Comparison of ENCODE assay signal across 10 mouse cellular contexts in the genomic region with DNA sequence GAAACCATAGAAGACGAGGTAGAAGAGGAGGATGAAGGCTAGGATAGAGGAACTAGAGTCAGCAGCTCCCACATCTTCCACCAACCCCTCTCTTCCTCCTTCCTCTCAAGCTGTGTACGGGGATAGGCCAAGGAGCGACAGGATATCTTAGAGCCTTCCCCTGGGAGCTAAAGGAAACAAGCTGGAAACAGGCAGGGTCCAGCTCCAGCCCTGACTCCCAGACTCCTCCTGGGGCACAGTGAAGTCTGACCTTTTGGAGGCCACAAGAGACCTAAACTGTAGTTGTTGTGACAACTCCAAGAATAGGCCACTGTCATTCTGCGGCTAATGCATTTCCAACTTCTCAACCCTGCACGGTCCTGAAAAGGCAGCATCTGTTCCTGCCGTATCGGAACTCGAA. TPM values are rescaled to one million over a fixed set of nuclear protein-coding genes. Genes with fewer than 3 reads are reported as not detected.
DNase-seq lines count a peak whose midpoint lies in the region; ATAC-seq and TF ChIP-seq lines count a peak whose summit lies in the region.
"Had no signal": no experiment of that assay in that cellular context is flagged by ENCODE, and none has a peak within 500 bp of the region (broad histone marks: within the 10 kb centered on the region; RNA-seq: fewer than 3 reads in every experiment).

No protein-coding gene starts in this region.

- H3K36me3 ChIP-seq in erythroblast, embryonic 14.5 days (ENCODE audit: control insufficient read depth) = peaks cover 56% of the 10 kb centered on the region
- no peaks in the 10 kb centered on the region for H3K36me3 ChIP-seq in lung, embryonic 14.5 days (ENCODE audit: insufficient read depth)
- peaks cover 10% of the 10 kb centered on the region; the same call in 1 of the 2 replicates for H3K36me3 ChIP-seq in hindbrain, embryonic 16.5 days (ENCODE audit: control insufficient read depth, insufficient read depth, low read length)
- H3K36me3 ChIP-seq in midbrain, postnatal 0 days (ENCODE audit: insufficient read depth, low read length) = peaks cover 27% of the 10 kb centered on the region

- H3K27me3 ChIP-seq in erythroblast, embryonic 14.5 days (ENCODE audit: control insufficient read depth) = no peaks in the 10 kb centered on the region
- peaks cover 14% of the 10 kb centered on the region; the same call in 1 of the 2 replicates for H3K27me3 ChIP-seq in lung, embryonic 14.5 days (ENCODE audit: insufficient read depth, low read length)
- no peaks in the 10 kb centered on the region for H3K27me3 ChIP-seq in hindbrain, embryonic 16.5 days (replicated peaks; ENCODE audit: control insufficient read depth, insufficient read depth, low read length)
- H3K27me3 ChIP-seq in midbrain, postnatal 0 days (ENCODE audit: insufficient read depth, low read length) = no peaks in the 10 kb centered on the region

- WGBS in lung, embryonic 14.5 days = 72% methylated on average over 8 of the region's 8 CpGs
- 77% methylated on average over 8 of the region's 8 CpGs for WGBS in hindbrain, embryonic 16.5 days
- WGBS in midbrain, postnatal 0 days = 80% methylated on average over 8 of the region's 8 CpGs

- no peak for DNase-seq in lung, embryonic 14.5 days
- no peak for DNase-seq in lung, postnatal 10 days
- DNase-seq in midbrain, postnatal 0 days (ENCODE audit: low spot score) = no peak
- DNase-seq in embryo, embryonic 10.5 days (ENCODE audit: low spot score) = no peak
- no peak for DNase-seq in layer of hippocampus, postnatal 25 days (ENCODE audit: extremely low spot score in 1 of 2, low spot score in 1 of 2)

- H3K9ac ChIP-seq in lung, embryonic 14.5 days = no peak overlapping the region
- H3K9ac ChIP-seq in hindbrain, embryonic 16.5 days (ENCODE audit: low read depth, low read length) = no peak overlapping the region
- no peak overlapping the region for H3K9ac ChIP-seq in midbrain, postnatal 0 days (replicated peaks; ENCODE audit: low read length, poor library complexity, severe bottlenecking)

- H3K4me1 ChIP-seq in erythroblast, embryonic 14.5 days (ENCODE audit: control insufficient read depth) = peaks cover 96% of the 10 kb centered on the region
- peaks cover 33% of the 10 kb centered on the region for H3K4me1 ChIP-seq in lung, embryonic 14.5 days (ENCODE audit: insufficient read depth)
- peaks cover 19% of the 10 kb centered on the region; the same call in 1 of the 2 replicates for H3K4me1 ChIP-seq in hindbrain, embryonic 16.5 days (ENCODE audit: control insufficient read depth, insufficient read depth, low read depth, low read length)
- H3K4me1 ChIP-seq in midbrain, postnatal 0 days (ENCODE audit: insufficient read depth, low read length) = peaks cover 10% of the 10 kb centered on the region

- H3K4me2 ChIP-seq in lung, embryonic 14.5 days = peak overlapping the region; percentile 100
- peak overlapping the region; percentile 76 for H3K4me2 ChIP-seq in hindbrain, embryonic 16.5 days (ENCODE audit: low read length)
- peak overlapping the region; percentile 80 for H3K4me2 ChIP-seq in midbrain, postnatal 0 days (ENCODE audit: low read depth, low read length, poor library complexity, severe bottlenecking)

- peak overlapping the region; percentile 88 for H3K4me3 ChIP-seq in erythroblast, embryonic 14.5 days (replicated peaks)
- no peak overlapping the region for H3K4me3 ChIP-seq in lung, embryonic 14.5 days (ENCODE audit: low read depth, low read length)
- peak overlapping the region; percentile 10; the same call in 1 of the 2 replicates for H3K4me3 ChIP-seq in hindbrain, embryonic 16.5 days (ENCODE audit: low read length)
- H3K4me3 ChIP-seq in midbrain, postnatal 0 days (ENCODE audit: low read depth, low read length) = peak overlapping the region; percentile 91

- H3K9me3 ChIP-seq in erythroblast, embryonic 14.5 days (ENCODE audit: control insufficient read depth, low read length) = no peaks in the 10 kb centered on the region
- H3K9me3 ChIP-seq in lung, embryonic 14.5 days (ENCODE audit: low read depth, low read length) = no peaks in the 10 kb centered on the region
- H3K9me3 ChIP-seq in hindbrain, embryonic 16.5 days (ENCODE audit: control insufficient read depth, low read length) = no peaks in the 10 kb centered on the region
- H3K9me3 ChIP-seq in midbrain, postnatal 0 days (ENCODE audit: low read length) = no peaks in the 10 kb centered on the region

- TF ChIP-seq CTCF in lung, embryonic 14.5 days (IDR thresholded peaks at IDR 0.05; ENCODE audit: low read depth) = no peak
- TF ChIP-seq CTCF in midbrain, postnatal 0 days (IDR thresholded peaks at IDR 0.05) = no peak

- H3K27ac ChIP-seq in lung, embryonic 14.5 days (ENCODE audit: low read depth) = no peak overlapping the region
- no peak overlapping the region for H3K27ac ChIP-seq in hindbrain, embryonic 16.5 days (ENCODE audit: low read depth, low read length)
- H3K27ac ChIP-seq in midbrain, postnatal 0 days (ENCODE audit: low read depth, low read length) = peak overlapping the region; percentile 90; the same call in 1 of the 2 replicates

- no peak for ATAC-seq in erythroblast, adult 5-6 weeks (replicated peaks; ENCODE audit: low FRiP score, poor library complexity, severe bottlenecking)
- ATAC-seq in lung, embryonic 14.5 days (ENCODE audit: insufficient read depth) = no peak
- no peak for ATAC-seq in hindbrain, embryonic 16.5 days
- no peak for ATAC-seq in midbrain, postnatal 0 days (ENCODE audit: low FRiP score)
- ATAC-seq: intestine, postnatal 0 days had no signal

RNA-seq across cellular contexts. Expression of gene Atp1b2, which starts 2.2 kb away (rescaled TPM):
- polyA plus RNA-seq in erythroblast, embryonic 14.5 days (2012) = 8.1 and 9.1 TPM in 2 replicates
- 10.6 and 24.0 TPM in 2 replicates for total RNA-seq in erythroblast, adult 5-6 weeks (2015; ENCODE audit: low replicate concordance)
- 1.2 and 4.0 TPM in 2 replicates for total RNA-seq in erythroblast, adult 5-6 weeks (2017; ENCODE audit: low replicate concordance)
- polyA plus RNA-seq in lung, embryonic 14.5 days (2014; fragmentation: Nextera tagmentation; extraction: Ambion mirVana) = 6.9 and 9.8 TPM in 2 replicates
- polyA plus RNA-seq in hindbrain, embryonic 16.5 days (2015; fragmentation: Nextera tagmentation; extraction: Ambion mirVana) = 105 and 117 TPM in 2 replicates
- total RNA-seq in midbrain, postnatal 0 days (2014; rRNA removed) = 145 and 161 TPM in 2 replicates
- polyA plus RNA-seq in midbrain, postnatal 0 days (2015; fragmentation: Nextera tagmentation; extraction: Ambion mirVana) = 167 and 175 TPM in 2 replicates
- 100 to 1,000 TPM; 394 to 472 TPM for total RNA-seq in layer of hippocampus, postnatal 25 days (2021)

RNA-seq across cellular contexts. Expression of gene Shbg, which starts 14.2 kb away (rescaled TPM):
- polyA plus RNA-seq in erythroblast, embryonic 14.5 days (2012) = 0.02 TPM in 1 of 2 replicates, not detected in the other
- not detected in 2 replicates for total RNA-seq in erythroblast, adult 5-6 weeks (2015; ENCODE audit: low replicate concordance)
- 0.51 TPM in 1 of 2 replicates, not detected in the other for total RNA-seq in erythroblast, adult 5-6 weeks (2017; ENCODE audit: low replicate concordance)
- not detected in 2 replicates for polyA plus RNA-seq in lung, embryonic 14.5 days (2014; fragmentation: Nextera tagmentation; extraction: Ambion mirVana)
- not detected in 2 replicates for polyA plus RNA-seq in hindbrain, embryonic 16.5 days (2015; fragmentation: Nextera tagmentation; extraction: Ambion mirVana)
- total RNA-seq in midbrain, postnatal 0 days (2014; rRNA removed) = not detected in 2 replicates
- polyA plus RNA-seq in midbrain, postnatal 0 days (2015; fragmentation: Nextera tagmentation; extraction: Ambion mirVana) = not detected in 2 replicates
- total RNA-seq in layer of hippocampus, postnatal 25 days (2021) = not detected
- polyA plus RNA-seq: intestine, postnatal 0 days; neural tube, embryonic 11.5 days had no signal

RNA-seq across cellular contexts. Expression of gene Sat2, which starts 18.3 kb away (rescaled TPM):
- polyA plus RNA-seq in erythroblast, embryonic 14.5 days (2012) = not detected in 2 replicates
- not detected in 2 replicates for total RNA-seq in erythroblast, adult 5-6 weeks (2015; ENCODE audit: low replicate concordance)
- 0.70 TPM in 1 of 2 replicates, not detected in the other for total RNA-seq in erythroblast, adult 5-6 weeks (2017; ENCODE audit: low replicate concordance)
- 18.0 and 18.3 TPM in 2 replicates for polyA plus RNA-seq in lung, embryonic 14.5 days (2014; fragmentation: Nextera tagmentation; extraction: Ambion mirVana)
- 22.6 and 26.2 TPM in 2 replicates for polyA plus RNA-seq in hindbrain, embryonic 16.5 days (2015; fragmentation: Nextera tagmentation; extraction: Ambion mirVana)
- total RNA-seq in midbrain, postnatal 0 days (2014; rRNA removed) = 10.5 and 13.3 TPM in 2 replicates
- polyA plus RNA-seq in midbrain, postnatal 0 days (2015; fragmentation: Nextera tagmentation; extraction: Ambion mirVana) = 29.6 and 29.9 TPM in 2 replicates
- total RNA-seq in layer of hippocampus, postnatal 25 days (2021) = 10 to 100 TPM; 15.5 to 15.8 TPM

RNA-seq across cellular contexts. Expression of gene Trp53, which starts 23.4 kb away (rescaled TPM):
- 4.1 and 4.3 TPM in 2 replicates for polyA plus RNA-seq in erythroblast, embryonic 14.5 days (2012)
- total RNA-seq in erythroblast, adult 5-6 weeks (2015; ENCODE audit: low replicate concordance) = 44.6 and 56.8 TPM in 2 replicates
- 25.1 and 28.0 TPM in 2 replicates for total RNA-seq in erythroblast, adult 5-6 weeks (2017; ENCODE audit: low replicate concordance)
- polyA plus RNA-seq in lung, embryonic 14.5 days (2014; fragmentation: Nextera tagmentation; extraction: Ambion mirVana) = 178 and 202 TPM in 2 replicates
- polyA plus RNA-seq in hindbrain, embryonic 16.5 days (2015; fragmentation: Nextera tagmentation; extraction: Ambion mirVana) = 47.9 and 57.9 TPM in 2 replicates
- 29.5 and 34.5 TPM in 2 replicates for total RNA-seq in midbrain, postnatal 0 days (2014; rRNA removed)
- 30.3 and 31.9 TPM in 2 replicates for polyA plus RNA-seq in midbrain, postnatal 0 days (2015; fragmentation: Nextera tagmentation; extraction: Ambion mirVana)
- total RNA-seq in layer of hippocampus, postnatal 25 days (2021) = 10 to 100 TPM; 24.3 to 29.8 TPM

RNA-seq across cellular contexts. Expression of gene Wrap53, which starts 23.5 kb away (rescaled TPM):
- 3.8 and 7.2 TPM in 2 replicates for polyA plus RNA-seq in erythroblast, embryonic 14.5 days (2012)
- total RNA-seq in erythroblast, adult 5-6 weeks (2015; ENCODE audit: low replicate concordance) = 18.4 and 21.3 TPM in 2 replicates
- 7.7 and 8.9 TPM in 2 replicates for total RNA-seq in erythroblast, adult 5-6 weeks (2017; ENCODE audit: low replicate concordance)
- 27.1 and 33.6 TPM in 2 replicates for polyA plus RNA-seq in lung, embryonic 14.5 days (2014; fragmentation: Nextera tagmentation; extraction: Ambion mirVana)
- 18.2 and 20.1 TPM in 2 replicates for polyA plus RNA-seq in hindbrain, embryonic 16.5 days (2015; fragmentation: Nextera tagmentation; extraction: Ambion mirVana)
- 15.7 and 16.8 TPM in 2 replicates for total RNA-seq in midbrain, postnatal 0 days (2014; rRNA removed)
- 12.6 and 14.2 TPM in 2 replicates for polyA plus RNA-seq in midbrain, postnatal 0 days (2015; fragmentation: Nextera tagmentation; extraction: Ambion mirVana)
- 10 to 100 TPM; 11.7 to 12.5 TPM for total RNA-seq in layer of hippocampus, postnatal 25 days (2021)

Comparison
In these comparisons a context has a peak if more than half of its experiments do, and no peak if none do; other contexts are left out.
1. RNA of gene Sat2, which starts 18.3 kb away (polyA plus RNA-seq): 29.6 to 29.9 TPM in midbrain, postnatal 0 days, 22.6 to 26.2 TPM in hindbrain, embryonic 16.5 days and 18.0 to 18.3 TPM in lung, embryonic 14.5 days; not detected in erythroblast, embryonic 14.5 days; every median in the first group is over 10 times any median in the second.
2. Peak in every context shown above with its lines, with median percentiles within 50 percentile points of each other: H3K4me2 ChIP-seq.